Comparison of ENCODE assay signal across 22 mouse cellular contexts in the genomic region with DNA sequence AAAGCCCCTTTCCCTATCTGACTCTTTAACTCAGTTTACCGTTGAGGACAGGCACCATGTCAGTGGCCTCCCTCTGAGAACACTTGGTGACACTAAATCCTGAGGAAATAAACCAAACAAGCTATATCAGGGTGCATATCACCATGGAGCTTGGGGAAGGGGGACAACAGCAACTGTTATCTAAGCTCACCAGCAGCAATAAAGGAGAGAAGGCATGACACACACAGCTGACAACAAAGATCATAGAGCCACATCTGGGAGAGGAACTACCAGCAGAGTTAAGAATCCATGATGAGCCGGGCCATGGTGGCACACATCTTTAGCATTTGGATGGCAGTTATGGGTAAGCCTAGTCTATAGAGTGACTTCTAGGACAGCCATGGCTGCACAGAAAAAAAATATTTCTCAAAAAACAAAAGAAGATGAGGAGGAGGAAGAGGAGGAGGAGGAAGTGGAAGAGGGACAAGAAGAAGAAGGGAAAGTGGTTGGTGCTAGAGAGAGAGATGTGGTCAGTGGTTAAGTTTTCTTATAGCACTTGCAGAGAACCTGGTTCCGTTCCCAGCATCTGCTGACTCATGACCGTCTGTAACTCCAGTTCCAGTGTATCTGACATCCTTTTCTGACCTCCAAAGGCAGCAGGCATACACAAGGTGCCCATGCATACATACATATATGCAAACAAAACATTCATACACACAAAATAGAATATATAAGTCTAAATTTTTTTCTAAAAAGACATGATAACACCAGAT. TPM values are rescaled to one million over a fixed set of nuclear protein-coding genes. Genes with fewer than 3 reads are reported as not detected.
A peak's percentile ranks its signal among the peaks of the same experiment; 100 is the strongest.
DNase-seq lines count a peak whose midpoint lies in the region; ATAC-seq and TF ChIP-seq lines count a peak whose summit lies in the region.
"Not testable (repeated sequence)": the region's sequence is repeated elsewhere in the genome, so short reads cannot be mapped to it uniquely, and the experiment has no call there.
"Had no signal": no experiment of that assay in that cellular context is flagged by ENCODE, and none has a peak within 500 bp of the region (broad histone marks: within the 10 kb centered on the region; RNA-seq: fewer than 3 reads in every experiment).

No protein-coding gene starts in this region.

- H3K27ac ChIP-seq in MEL (ENCODE audit: control insufficient read depth, low read depth, low read length) = peak overlapping the region; percentile 80
- H3K27ac ChIP-seq in liver, embryonic 12.5 days; liver, embryonic 14.5 days; liver, embryonic 16.5 days (ENCODE audit: low read length): not testable (repeated sequence)

- not testable (repeated sequence) for TF ChIP-seq RAD21 in MEL (IDR thresholded peaks at IDR 0.05; ENCODE audit: low read depth, low read length)

- H3K9ac ChIP-seq in MEL (ENCODE audit: control insufficient read depth, low read depth, low read length, poor library complexity, severe bottlenecking) = peak overlapping the region; percentile 38
- not testable (repeated sequence) for H3K9ac ChIP-seq in liver, embryonic 12.5 days; liver, embryonic 14.5 days (replicated peaks); liver, embryonic 16.5 days (ENCODE audit: low read depth, low read length)

- ATAC-seq in common myeloid progenitor, adult 5-6 weeks (replicated peaks; ENCODE audit: low read depth, poor library complexity, severe bottlenecking) = peak; percentile 83
- peak; percentile 45 to 59; a peak in 3 of 4 replicates for ATAC-seq in hematopoietic stem cell, adult 5-6 weeks (replicated peaks in 1 of 2; ENCODE audit: insufficient read depth in 1 of 2, low FRiP score in 2 of 2, low TSS enrichment in 1 of 2, low read depth in 1 of 2, poor library complexity in 2 of 2, severe bottlenecking in 2 of 2)
- peak; percentile 82 for ATAC-seq in liver, embryonic 12.5 days
- ATAC-seq in liver, embryonic 14.5 days (ENCODE audit: insufficient read depth) = peak; percentile 77
- ATAC-seq in liver, embryonic 16.5 days (ENCODE audit: low read depth) = peak; percentile 51
- peak; percentile 65 for ATAC-seq in megakaryocyte progenitor cell, adult 5-6 weeks (replicated peaks; ENCODE audit: poor library complexity)

- TF ChIP-seq CTCF in MEL (IDR thresholded peaks at IDR 0.05 in 2 of 3, conservative IDR thresholded peaks at IDR 0.05 in 1 of 3; ENCODE audit: control insufficient read depth in 1 of 3, insufficient read depth in 1 of 3, low read depth in 2 of 3, low read length in 3 of 3, poor library complexity in 1 of 3, severe bottlenecking in 1 of 3); liver, embryonic 14.5 days (IDR thresholded peaks at IDR 0.05; ENCODE audit: low read depth): not testable (repeated sequence)

- H3K27me3 ChIP-seq in MEL (ENCODE audit: control insufficient read depth in 1 of 2, insufficient read depth in 2 of 2, low read length in 2 of 2); liver, embryonic 12.5 days (replicated peaks); liver, embryonic 14.5 days (ENCODE audit: control insufficient read depth, insufficient read depth, low read length); liver, embryonic 16.5 days (ENCODE audit: control insufficient read depth, insufficient read depth, low read depth, low read length): not testable (repeated sequence)

- DNase-seq in 416B (ENCODE audit: low read depth) (peak; percentile 3), MEL (ENCODE audit: low read depth, low spot score) (peak; percentile 78)
- DNase-seq in liver, embryonic 14.5 days (ENCODE audit: low read depth in 3 of 3, low spot score in 3 of 3) = not testable (repeated sequence)

- peak; percentile 83 to 86 for TF ChIP-seq EP300 in MEL (IDR thresholded peaks at IDR 0.05; ENCODE audit: low read depth in 1 of 2, low read length in 2 of 2)
- TF ChIP-seq EP300 in liver, embryonic 14.5 days (IDR thresholded peaks at IDR 0.05; ENCODE audit: low read depth) = not testable (repeated sequence)

- not testable (repeated sequence) for H3K4me1 ChIP-seq in MEL (ENCODE audit: control insufficient read depth in 1 of 2, insufficient read depth in 2 of 2, low read length in 2 of 2); liver, embryonic 12.5 days; liver, embryonic 14.5 days (replicated peaks; ENCODE audit: control insufficient read depth in 2 of 2, insufficient read depth in 2 of 2, low read length in 1 of 2); liver, embryonic 16.5 days (ENCODE audit: control insufficient read depth, low read depth, low read length)

- peak overlapping the region in 1 of 2 experiments; percentile 27; a peak in 2 of 4 replicates for H3K4me3 ChIP-seq in MEL (ENCODE audit: control insufficient read depth in 1 of 2, insufficient read depth in 1 of 2, low read depth in 2 of 2, low read length in 2 of 2)
- H3K4me3 ChIP-seq in liver, embryonic 12.5 days; liver, embryonic 14.5 days (ENCODE audit: insufficient read depth in 1 of 2, low read depth in 2 of 2, low read length in 2 of 2); liver, embryonic 16.5 days (ENCODE audit: low read depth, low read length): not testable (repeated sequence)

- TF ChIP-seq POLR2A in MEL (IDR thresholded peaks at IDR 0.05; ENCODE audit: control insufficient read depth in 1 of 2, insufficient read depth in 1 of 2, low read depth in 1 of 2, low read length in 2 of 2, poor library complexity in 1 of 2) = not testable (repeated sequence)

- H3K9me3 ChIP-seq in MEL (replicated peaks; ENCODE audit: insufficient read depth, low read length); liver, embryonic 12.5 days (replicated peaks); liver, embryonic 14.5 days (ENCODE audit: control insufficient read depth, low read length); liver, embryonic 16.5 days (replicated peaks; ENCODE audit: control insufficient read depth, low read length): not testable (repeated sequence)

- WGBS in liver, embryonic 12.5 days (ENCODE audit: insufficient replicate concordance) = 22% methylated on average over 4 of the region's 4 CpGs
- WGBS in liver, embryonic 14.5 days (ENCODE audit: insufficient replicate concordance) = 26% methylated on average over 4 of the region's 4 CpGs
- WGBS in liver, embryonic 16.5 days (ENCODE audit: insufficient replicate concordance) = 21% methylated on average over 4 of the region's 4 CpGs

- H3K79me2 ChIP-seq in MEL (ENCODE audit: control insufficient read depth, insufficient read depth, low read length, poor library complexity) = not testable (repeated sequence)

- not testable (repeated sequence) for H3K36me3 ChIP-seq in MEL (ENCODE audit: control insufficient read depth in 1 of 2, insufficient read depth in 2 of 2, low read length in 2 of 2); liver, embryonic 12.5 days; liver, embryonic 14.5 days (replicated peaks; ENCODE audit: control insufficient read depth, insufficient read depth, low read depth); liver, embryonic 16.5 days (ENCODE audit: control insufficient read depth, insufficient read depth)

- not testable (repeated sequence) for H3K4me2 ChIP-seq in liver, embryonic 12.5 days; liver, embryonic 14.5 days (ENCODE audit: low read depth); liver, embryonic 16.5 days (ENCODE audit: low read depth, low read length)

TF ChIP-seq in MEL, 35 proteins besides CTCF, POLR2A, EP300 and RAD21 (continues in another document):
- TF ChIP-seq GATA1 (IDR thresholded peaks at IDR 0.05; ENCODE audit: low read depth, low read length) (peak; percentile 81), ZMIZ1 (IDR thresholded peaks at IDR 0.05; ENCODE audit: low read depth, low read length) (0 out of 2 replicates have a peak, but pooled peaks have one; percentile 24), SIN3A (IDR thresholded peaks at IDR 0.05; ENCODE audit: low read length) (peak; percentile 69), TAL1 (IDR thresholded peaks at IDR 0.05; ENCODE audit: low read length) (peak; percentile 85), MYB (IDR thresholded peaks at IDR 0.05; ENCODE audit: low read depth, low read length) (peak; percentile 51; the same call in 1 of the 2 replicates), MAX (IDR thresholded peaks at IDR 0.05; ENCODE audit: low read length) (peak; percentile 32; the same call in 1 of the 2 replicates), MXI1 (IDR thresholded peaks at IDR 0.05; ENCODE audit: low read depth, low read length) (peak; percentile 47; the same call in 1 of the 2 replicates), RCOR1 (IDR thresholded peaks at IDR 0.05; ENCODE audit: low read depth, low read length) (peak; percentile 70)

RNA-seq across cellular contexts. Expression of gene Gm5039, which starts 13.0 kb away (rescaled TPM):
- total RNA-seq in MEL (2012; rRNA removed) = not detected in 2 replicates
- under 1 TPM in 1 of 2 experiments, not detected in 1; 0.06 TPM for polyA plus RNA-seq in MEL (2012; ENCODE audit: insufficient read depth in 1 of 2, insufficient read length in 2 of 2, low read depth in 1 of 2, low replicate concordance in 2 of 2, missing spikeins in 1 of 2)
- total RNA-seq in common myeloid progenitor, adult 5-6 weeks (2017) = not detected in 2 replicates
- total RNA-seq in hematopoietic stem cell, adult 5-6 weeks (2017) = not detected in 2 replicates
- polyA plus RNA-seq in liver, embryonic 12.5 days (2016; fragmentation: Nextera tagmentation; extraction: Ambion mirVana) = not detected in 2 replicates
- not detected in 2 replicates for polyA plus RNA-seq in liver, embryonic 14.5 days (2012; rRNA removed)
- polyA plus RNA-seq in liver, embryonic 14.5 days (2014; fragmentation: Nextera tagmentation; extraction: Ambion mirVana) = not detected in 2 replicates
- polyA plus RNA-seq in liver, embryonic 16.5 days (2015; fragmentation: Nextera tagmentation; extraction: Ambion mirVana) = not detected in 2 replicates
- not detected in 2 replicates for total RNA-seq in megakaryocyte progenitor cell, adult 5-6 weeks (2015)
- not detected in 2 replicates for total RNA-seq in megakaryocyte progenitor cell, adult 5-6 weeks (2017)
- total RNA-seq: adrenal gland, adult 18-20 months; adrenal gland, adult 8-10 months; adrenal gland, postnatal 14 days; adrenal gland, postnatal 36 days had no signal
- polyA plus RNA-seq: activated CD4-positive, CD25-positive, alpha-beta regulatory T cell, adult 4 months; cerebellum, adult 2 months; embryonic facial prominence, embryonic 11.5 days; embryonic facial prominence, embryonic 13.5 days; embryonic facial prominence, embryonic 15.5 days; erythroblast, embryonic 14.5 days; forebrain, embryonic 10.5 days; forebrain, embryonic 12.5 days; forebrain, embryonic 14.5 days; forebrain, embryonic 16.5 days had no signal

RNA-seq across cellular contexts. Expression of gene Adck1, which starts 23.5 kb away (rescaled TPM):
- total RNA-seq in MEL (2012; rRNA removed) = 24.8 and 30.6 TPM in 2 replicates
- polyA plus RNA-seq in MEL (2012; ENCODE audit: insufficient read depth in 1 of 2, insufficient read length in 2 of 2, low read depth in 1 of 2, low replicate concordance in 2 of 2, missing spikeins in 1 of 2) = 10 to 100 TPM in 1 of 2 experiments, not detected in 1; 34.3 TPM
- 14.0 and 19.0 TPM in 2 replicates for total RNA-seq in common myeloid progenitor, adult 5-6 weeks (2017)
- total RNA-seq in hematopoietic stem cell, adult 5-6 weeks (2017) = 15.1 and 22.7 TPM in 2 replicates
- polyA plus RNA-seq in liver, embryonic 12.5 days (2016; fragmentation: Nextera tagmentation; extraction: Ambion mirVana) = 10.6 and 11.3 TPM in 2 replicates
- polyA plus RNA-seq in liver, embryonic 14.5 days (2012; rRNA removed) = 6.5 and 6.6 TPM in 2 replicates
- polyA plus RNA-seq in liver, embryonic 14.5 days (2014; fragmentation: Nextera tagmentation; extraction: Ambion mirVana) = 5.8 and 7.0 TPM in 2 replicates
- 5.7 and 6.3 TPM in 2 replicates for polyA plus RNA-seq in liver, embryonic 16.5 days (2015; fragmentation: Nextera tagmentation; extraction: Ambion mirVana)
- 10.2 and 11.8 TPM in 2 replicates for total RNA-seq in megakaryocyte progenitor cell, adult 5-6 weeks (2015)
- total RNA-seq in megakaryocyte progenitor cell, adult 5-6 weeks (2017) = 21.7 and 25.7 TPM in 2 replicates
